8 mouse cellular contexts compared by ENCODE assay signal in genomic region chr4:102760042-102760821, GRCm38 (mm10). TPM values are rescaled to one million over a fixed set of nuclear protein-coding genes. Genes with fewer than 3 reads are reported as not detected.
DNase-seq lines count a peak whose midpoint lies in the region; ATAC-seq and TF ChIP-seq lines count a peak whose summit lies in the region.

No protein-coding gene starts in this region.

- TF ChIP-seq CTCF in spleen, adult 2 months (IDR thresholded peaks at IDR 0.05; ENCODE audit: extremely low read depth, insufficient read depth, insufficient read length, insufficient replicate concordance): no peak

- 14% methylated on average over 25 of the region's 25 CpGs for WGBS in spleen, adult 2 months
- WGBS in embryonic facial prominence, embryonic 10.5 days: 2% methylated on average over 25 of the region's 25 CpGs
- 3% methylated on average over 25 of the region's 25 CpGs for WGBS in stomach, embryonic 14.5 days

- intact Hi-C loops in left cerebral cortex, postnatal 4 days (cut with DNase I): loop anchor here (10.0 kb wide), 2 partner anchors 85 to 165 kb away; no protein-coding TSS in a partner anchor

- TF ChIP-seq POLR2A in spleen, adult 2 months (IDR thresholded peaks at IDR 0.05; ENCODE audit: low read depth, low read length): no peak

- peaks cover 5% of the 10 kb centered on the region for H3K27me3 ChIP-seq in spleen, adult 2 months (ENCODE audit: control insufficient read depth, insufficient read depth, low read length)
- no peaks in the 10 kb centered on the region for H3K27me3 ChIP-seq in embryonic facial prominence, embryonic 10.5 days (replicated peaks; ENCODE audit: low read depth, poor library complexity, severe bottlenecking)
- no peaks in the 10 kb centered on the region for H3K27me3 ChIP-seq in stomach, embryonic 14.5 days (ENCODE audit: control insufficient read depth, insufficient read depth, low read length)

- ATAC-seq in stomach, embryonic 14.5 days (ENCODE audit: insufficient number of reproducible peaks, insufficient read depth, low FRiP score, low read depth): peak; percentile 88

- peak overlapping the region; percentile 48; the same call in 1 of the 2 replicates for H3K4me3 ChIP-seq in spleen, adult 2 months (ENCODE audit: extremely low read depth, insufficient read depth, insufficient read length)
- H3K4me3 ChIP-seq in embryonic facial prominence, embryonic 10.5 days: peak overlapping the region; percentile 76
- peak overlapping the region; percentile 44 for H3K4me3 ChIP-seq in stomach, embryonic 14.5 days (ENCODE audit: low read depth, low read length)

- H3K4me2 ChIP-seq in stomach, embryonic 14.5 days (replicated peaks; ENCODE audit: low read depth, low read length): peak overlapping the region; percentile 91

- H3K9me3 ChIP-seq in embryonic facial prominence, embryonic 10.5 days: no peaks in the 10 kb centered on the region
- no peaks in the 10 kb centered on the region for H3K9me3 ChIP-seq in stomach, embryonic 14.5 days (ENCODE audit: control insufficient read depth, low read depth, low read length)

- no peaks in the 10 kb centered on the region for H3K36me3 ChIP-seq in spleen, adult 2 months (ENCODE audit: control insufficient read depth, insufficient read depth, low read length)
- no peaks in the 10 kb centered on the region for H3K36me3 ChIP-seq in embryonic facial prominence, embryonic 10.5 days (replicated peaks)
- H3K36me3 ChIP-seq in stomach, embryonic 14.5 days (ENCODE audit: control insufficient read depth, insufficient read depth, low read length): no peaks in the 10 kb centered on the region

- H3K27ac ChIP-seq in spleen, adult 2 months (ENCODE audit: insufficient read depth, low read length): no peak overlapping the region
- H3K27ac ChIP-seq in embryonic facial prominence, embryonic 10.5 days (replicated peaks): peak overlapping the region; percentile 90
- peak overlapping the region; percentile 39; the same call in 1 of the 2 replicates for H3K27ac ChIP-seq in stomach, embryonic 14.5 days (ENCODE audit: low read length)

- peaks cover 2% of the 10 kb centered on the region for H3K4me1 ChIP-seq in spleen, adult 2 months (ENCODE audit: control insufficient read depth, insufficient read depth, insufficient read length)
- H3K4me1 ChIP-seq in embryonic facial prominence, embryonic 10.5 days: peaks cover 26% of the 10 kb centered on the region
- H3K4me1 ChIP-seq in stomach, embryonic 14.5 days (ENCODE audit: control insufficient read depth, insufficient read depth, low read length): no peaks in the 10 kb centered on the region

- H3K9ac ChIP-seq in stomach, embryonic 14.5 days (replicated peaks; ENCODE audit: low read depth, low read length): peak overlapping the region; percentile 41; the same call in 1 of the 2 replicates

- DNase-seq in spleen, adult 2 months (ENCODE audit: low read depth in 1 of 2, low spot score in 2 of 2): no peak
- DNase-seq in spleen, postnatal 14 days (ENCODE audit: low spot score in 2 of 2): no peak
- peak; percentile 91 for DNase-seq in embryonic facial prominence, embryonic 10.5 days (ENCODE audit: low spot score)
- peak; percentile 70 to 71 for DNase-seq in heart, adult 18-20 months
- DNase-seq in kidney, adult 11 months: peak; percentile 5
- peak; percentile 92 for DNase-seq in left cerebral cortex, postnatal 4 days
- peak; percentile 89 for DNase-seq in mesoderm, embryonic 11.5 days (ENCODE audit: low read depth, low spot score)

RNA-seq across cellular contexts. Expression of gene Sgip1, which starts 19.1 kb away (rescaled TPM):
- polyA plus RNA-seq in spleen, adult 2 months (2012; rRNA removed): 0.47 and 0.60 TPM in 2 replicates
- 10.3 and 10.9 TPM in 2 replicates for polyA plus RNA-seq in embryonic facial prominence, embryonic 10.5 days (2016; fragmentation: Nextera tagmentation; extraction: Ambion mirVana)
- 1 to 10 TPM in 1 of 2 experiments, under 1 TPM in 1; 0.65 to 1.3 TPM for total RNA-seq in heart, adult 18-20 months (2021)
- 100 to 1,000 TPM; 205 to 209 TPM for total RNA-seq in left cerebral cortex, postnatal 4 days (2021)
- polyA plus RNA-seq in stomach, embryonic 14.5 days (2014; fragmentation: Nextera tagmentation; extraction: Ambion mirVana): 10.4 and 12.2 TPM in 2 replicates

Comparison
In these comparisons a context has a peak if more than half of its experiments do, and no peak if none do; other contexts are left out.
1. DNase-seq: peak in embryonic facial prominence, embryonic 10.5 days (single experiment), heart, adult 18-20 months (2 of 2), kidney, adult 11 months (single experiment), left cerebral cortex, postnatal 4 days (single experiment) and mesoderm, embryonic 11.5 days (single experiment); none in spleen, adult 2 months (0 of 2) and spleen, postnatal 14 days (0 of 2).
2. Peak in every context shown above with its lines, with median percentiles within 50 percentile points of each other: H3K4me3 ChIP-seq.